Mouse (Mus musculus) CH12.LX (cell line): Measurements from ENCODE around the gene Traf3ip2. TPM values are rescaled to one million over a fixed set of nuclear protein-coding genes. Genes with fewer than 3 reads are reported as not detected.

ENCODE experiments used
- DNase-seq: peaks from one replicate; pipeline ENCODE4 v3.0.0-alpha.2; 2013; ENCODE audit errors: extremely low read depth
- H3K27ac ChIP-seq: 2 replicates; pipeline ENCODE4 v1.5.1; 2012; ENCODE audit warnings: low read depth, mild to moderate bottlenecking, control low read depth, moderate library complexity; ENCODE audit not compliant: insufficient read depth
- H3K27me3 ChIP-seq: replicated peaks from 2 replicates; pipeline ENCODE3; 2012; ENCODE audit warnings: inconsistent platforms
- H3K36me3 ChIP-seq, 2 experiments: replicated peaks in 1 of 2; 2 replicates each; pipeline versions ENCODE3 to v1.6.1; 2012; ENCODE audit warnings: inconsistent platforms in 1 of 2, low read length in 1 of 2, mild to moderate bottlenecking in 1 of 2, mixed read lengths in 1 of 2, moderate library complexity in 1 of 2; ENCODE audit not compliant: control insufficient read depth in 1 of 2, insufficient read depth in 1 of 2
- H3K4me1 ChIP-seq, 2 experiments: 2 replicates each; pipeline ENCODE4 v1.6.1; 2012; ENCODE audit warnings: inconsistent platforms in 1 of 2, moderate library complexity in 1 of 2; ENCODE audit not compliant: insufficient read depth in 2 of 2, control insufficient read depth in 1 of 2
- H3K4me2 ChIP-seq: 2 replicates; pipeline ENCODE4 v1.6.1; 2012; ENCODE audit warnings: low read depth, mild to moderate bottlenecking, control low read depth; ENCODE audit not compliant: poor library complexity, insufficient read depth, severe bottlenecking
- H3K4me3 ChIP-seq, 3 experiments: fragments of 150-350 bp in 1 of 3; sonication (generic) in 1 of 3; replicated peaks in 1 of 3; 2 replicates each; pipeline versions ENCODE3 to v1.5.1; 2011 to 2012; ENCODE audit warnings: low read depth in 2 of 3, low read length in 2 of 3, mild to moderate bottlenecking in 2 of 3, moderate library complexity in 2 of 3, control low read depth in 1 of 3, improper control_type of control experiment in 1 of 3, inconsistent platforms in 1 of 3, mixed read lengths in 1 of 3; ENCODE audit not compliant: poor library complexity in 1 of 3
- H3K79me2 ChIP-seq: replicated peaks from 2 replicates; pipeline ENCODE4 v1.6.1; 2012; ENCODE audit warnings: mild to moderate bottlenecking, moderate library complexity; ENCODE audit not compliant: control insufficient read depth, poor library complexity, insufficient read depth, severe bottlenecking; ENCODE audit errors: extremely low read depth
- H3K9ac ChIP-seq: 2 replicates; pipeline ENCODE4 v1.6.1; 2012; ENCODE audit warnings: low read depth, mild to moderate bottlenecking, control low read depth, moderate library complexity; ENCODE audit not compliant: insufficient read depth
- H3K9me3 ChIP-seq: replicated peaks from 2 replicates; pipeline ENCODE3; 2012; ENCODE audit warnings: low read length, inconsistent platforms, mixed read lengths
- BHLHE40 ChIP-seq: IDR thresholded peaks from 2 replicates; pipeline ENCODE4 v1.6.1; 2011; ENCODE audit warnings: mild to moderate bottlenecking, low read depth, low read length, improper control_type of control experiment
- CHD1 ChIP-seq: IDR thresholded peaks from 2 replicates; pipeline ENCODE4 v1.6.1; 2012; ENCODE audit warnings: low read depth, low read length, improper control_type of control experiment, inconsistent platforms
- CHD2 ChIP-seq: IDR thresholded peaks from 2 replicates; pipeline ENCODE4 v1.6.1; 2011; ENCODE audit warnings: low read length, improper control_type of control experiment
- CTCF ChIP-seq, 2 experiments: IDR thresholded peaks in 1 of 2; conservative IDR thresholded peaks in 1 of 2; 2 replicates each; pipeline ENCODE4 v1.5.1; 2011 to 2012; ENCODE audit warnings: low read depth in 2 of 2, low read length in 2 of 2, improper control_type of control experiment in 1 of 2, inconsistent platforms in 1 of 2, mild to moderate bottlenecking in 1 of 2, moderate library complexity in 1 of 2
- E2F4 ChIP-seq: IDR thresholded peaks from 2 replicates; pipeline ENCODE4 v1.6.1; 2011; ENCODE audit warnings: low read depth, low read length, improper control_type of control experiment; ENCODE audit not compliant: insufficient replicate concordance
- ELF1 ChIP-seq: IDR thresholded peaks from 2 replicates; pipeline ENCODE4 v1.6.1; 2014; ENCODE audit warnings: low read depth, mild to moderate bottlenecking, inconsistent platforms, low read length, improper control_type of control experiment
- GABPA ChIP-seq: IDR thresholded peaks from 2 replicates; pipeline ENCODE4 v1.6.1; 2012; ENCODE audit warnings: low read depth, low read length, improper control_type of control experiment, inconsistent platforms; ENCODE audit not compliant: insufficient replicate concordance
- HCFC1 ChIP-seq: IDR thresholded peaks from 2 replicates; pipeline ENCODE4 v1.6.1; 2012; ENCODE audit warnings: low read depth, mild to moderate bottlenecking, inconsistent platforms, low read length, improper control_type of control experiment
- JUN ChIP-seq: IDR thresholded peaks from 2 replicates; pipeline ENCODE4 v1.6.1; 2011; ENCODE audit warnings: low read depth, mild to moderate bottlenecking, low read length, improper control_type of control experiment, moderate library complexity; ENCODE audit not compliant: insufficient read depth
- KAT2A ChIP-seq: IDR thresholded peaks from 2 replicates; pipeline ENCODE4 v1.6.1; 2012; ENCODE audit warnings: low read length, improper control_type of control experiment, inconsistent platforms; ENCODE audit not compliant: insufficient replicate concordance
- MAX ChIP-seq: IDR thresholded peaks from 2 replicates; pipeline ENCODE4 v1.6.1; 2011; ENCODE audit warnings: low read length, improper control_type of control experiment
- MXI1 ChIP-seq: IDR thresholded peaks from 2 replicates; pipeline ENCODE4 v1.6.1; 2011; ENCODE audit warnings: mild to moderate bottlenecking, low read depth, low read length, improper control_type of control experiment
- MYC ChIP-seq: IDR thresholded peaks from 2 replicates; pipeline ENCODE4 v1.6.1; 2011; ENCODE audit warnings: low read depth, mild to moderate bottlenecking, improper control_type of control experiment, low read length
- NRF1 ChIP-seq: IDR thresholded peaks from 2 replicates; pipeline ENCODE4 v1.6.1; 2014; ENCODE audit warnings: low read depth, mild to moderate bottlenecking, inconsistent platforms, low read length, improper control_type of control experiment, moderate library complexity
- PAX5 ChIP-seq: IDR thresholded peaks from 2 replicates; pipeline ENCODE4 v1.6.1; 2012; ENCODE audit warnings: low read length, inconsistent platforms, mixed read lengths
- POLR2A ChIP-seq: IDR thresholded peaks from 2 replicates; pipeline ENCODE4 v1.6.1; 2011; ENCODE audit warnings: low read depth, mild to moderate bottlenecking, improper control_type of control experiment, low read length
- POLR2AphosphoS2 ChIP-seq: IDR thresholded peaks from 2 replicates; pipeline ENCODE4 v1.6.1; 2011; ENCODE audit warnings: low read depth, low read length, improper control_type of control experiment
- RAD21 ChIP-seq: IDR thresholded peaks from 2 replicates; pipeline ENCODE4 v1.6.1; 2011; ENCODE audit warnings: low read depth, mild to moderate bottlenecking, low read length, improper control_type of control experiment, moderate library complexity
- RCOR1 ChIP-seq: conservative IDR thresholded peaks from 2 replicates; pipeline ENCODE4 v1.6.1; 2012; ENCODE audit warnings: low read depth, mild to moderate bottlenecking, inconsistent platforms, low read length, improper control_type of control experiment
- SIN3A ChIP-seq: IDR thresholded peaks from 2 replicates; pipeline ENCODE4 v1.6.1; 2012; ENCODE audit warnings: low read length, improper control_type of control experiment, inconsistent platforms
- TBP ChIP-seq: conservative IDR thresholded peaks from 2 replicates; pipeline ENCODE4 v1.6.1; 2011; ENCODE audit warnings: low read depth, low read length, improper control_type of control experiment
- TCF12 ChIP-seq: IDR thresholded peaks from 2 replicates; pipeline ENCODE4 v1.6.1; 2014; ENCODE audit warnings: low read depth, mild to moderate bottlenecking, inconsistent platforms, low read length, improper control_type of control experiment
- UBTF ChIP-seq: IDR thresholded peaks from 2 replicates; pipeline ENCODE4 v1.6.1; 2012; ENCODE audit warnings: low read depth, mild to moderate bottlenecking, inconsistent platforms, low read length, improper control_type of control experiment, moderate library complexity
- USF1 ChIP-seq: IDR thresholded peaks from 2 replicates; pipeline ENCODE4 v1.6.1; 2014; ENCODE audit warnings: low read depth, mild to moderate bottlenecking, inconsistent platforms, low read length, improper control_type of control experiment
- USF2 ChIP-seq: conservative IDR thresholded peaks from 2 replicates; pipeline ENCODE4 v1.6.1; 2011; ENCODE audit warnings: low read depth, low read length, improper control_type of control experiment
- ZC3H11A ChIP-seq: IDR thresholded peaks from 2 replicates; pipeline ENCODE4 v1.6.1; 2012; ENCODE audit warnings: low read depth, mild to moderate bottlenecking, inconsistent platforms, low read length, improper control_type of control experiment
- ZKSCAN1 ChIP-seq: IDR thresholded peaks from 2 replicates; pipeline ENCODE4 v1.6.1; 2012; ENCODE audit warnings: low read depth, inconsistent platforms, low read length, improper control_type of control experiment, borderline replicate concordance
- ZNF384 ChIP-seq: IDR thresholded peaks from 2 replicates; pipeline ENCODE4 v1.6.1; 2012; ENCODE audit warnings: low read depth, low read length, improper control_type of control experiment, inconsistent platforms
- dilution Hi-C: fragments of 300-500 bp; cut with MboI; formaldehyde crosslinking; loops from 2 replicates; pipeline ENCODE4 v1.14.3; 2020; ENCODE audit warnings: low sequenced_read_pairs; ENCODE audit not compliant: extremely low pct_unique_long_range_greater_than_20kb, extremely low pct_ligation_motif_present
- in situ Hi-C: fragments of 300-500 bp; cut with MboI; formaldehyde crosslinking; loops from 3 replicates; pipeline ENCODE4 v1.14.3; 2019; ENCODE audit warnings: low sequenced_read_pairs, low pct_ligation_motif_present, low pct_unique_long_range_greater_than_20kb, mixed read lengths
- polyA plus RNA-seq: library from polyadenylated mRNA; unstranded; fragments of >175 nt; gene quantifications from 2 replicates; pipeline ENCODE4 v1.2.1, GENCODE M21; 2012; ENCODE audit warnings: low read depth; ENCODE audit not compliant: insufficient read length
- total RNA-seq, 2 experiments: library from RNA; depleted of rRNA; stranded (reverse); fragments of 300-350 nt in 1 of 2; fragments of >200 nt in 1 of 2; gene quantifications; 2 replicates each; pipeline ENCODE4 v1.2.3; 2012 to 2014

The Traf3ip2 gene
- total and polyA plus RNA-seq, 3 experiments: 9.2 to 23.4 (median 15.6) TPM

GRCm38 (mm10) chr10:39616626-39617025 is 3.9 kb downstream of the Traf3ip2 start:
- no peak for DNase-seq
- H3K36me3 ChIP-seq: peaks cover 39 to 60% of the 10 kb centered on the region in 2 experiments
- H3K4me2 ChIP-seq: no peak overlapping the region
- no peak overlapping the region for H3K9ac ChIP-seq
- peaks cover 11% of the 10 kb centered on the region for H3K79me2 ChIP-seq
- H3K27ac ChIP-seq: no peak overlapping the region
- dilution Hi-C loops (no loop called here), in situ Hi-C loops (no loop called here)
- TF ChIP-seq JUN (no peak), MXI1 (no peak), RCOR1 (no peak), RAD21 (no peak), ZNF384 (no peak), GABPA (no peak), NRF1 (no peak), MYC (no peak), CHD1 (no peak), USF2 (no peak), UBTF (no peak), E2F4 (no peak), SIN3A (no peak), POLR2A (no peak), HCFC1 (no peak), CTCF (conservative IDR thresholded peaks at IDR 0.05 in 1 of 2, IDR thresholded peaks at IDR 0.05 in 1 of 2; ENCODE audit: low read depth in 2 of 2, low read length in 2 of 2) (no peak), POLR2AphosphoS2 (no peak), KAT2A (no peak), CHD2 (no peak), ZC3H11A (no peak)
- no peaks in the 10 kb centered on the region for H3K27me3 ChIP-seq
- no peak overlapping the region for H3K4me3 ChIP-seq
- peaks cover 5 to 28% of the 10 kb centered on the region in 2 experiments for H3K4me1 ChIP-seq
- no peaks in the 10 kb centered on the region for H3K9me3 ChIP-seq

- H3K4me1 ChIP-seq: peaks cover 3 to 22% of the 10 kb centered on the region in 2 experiments; a peak in 3 of 4 replicates
- TF ChIP-seq MAX (no peak), GABPA (no peak), CTCF (conservative IDR thresholded peaks at IDR 0.05 in 1 of 2, IDR thresholded peaks at IDR 0.05 in 1 of 2; ENCODE audit: low read depth in 2 of 2, low read length in 2 of 2) (no peak), RCOR1 (no peak), HCFC1 (no peak), RAD21 (no peak), ZKSCAN1 (no peak), BHLHE40 (no peak), KAT2A (no peak), UBTF (no peak), USF1 (no peak), E2F4 (no peak), USF2 (no peak), ELF1 (no peak), PAX5 (no peak), TBP (no peak), TCF12 (no peak), CHD2 (no peak), ZC3H11A (no peak), CHD1 (no peak)
- H3K4me3 ChIP-seq: no peak overlapping the region
- no peaks in the 10 kb centered on the region for H3K9me3 ChIP-seq
- DNase-seq: no peak
- H3K27ac ChIP-seq: no peak overlapping the region
- no peaks in the 10 kb centered on the region for H3K27me3 ChIP-seq
- in situ Hi-C loops (no loop called here), dilution Hi-C loops (no loop called here)
- H3K9ac ChIP-seq: no peak overlapping the region
- peaks cover 11% of the 10 kb centered on the region for H3K79me2 ChIP-seq
- H3K4me2 ChIP-seq: no peak overlapping the region
- H3K36me3 ChIP-seq: peaks cover 50 to 78% of the 10 kb centered on the region in 2 experiments
These were observed 5.7 kb downstream of the Traf3ip2 start for GRCm38 (mm10) chr10:39618431-39618830.
